Mouse (Mus musculus): ENCODE measurements around the gene Fam222b. TPM values are rescaled to one million over a fixed set of nuclear protein-coding genes. Genes with fewer than 3 reads are reported as not detected.

Fam222b gene
- polyA plus RNA-seq, 1 experiment from 2014 or later = 13.9 TPM

GRCm38 (mm10) chr11:78143520-78143919 is 49.1 kb downstream of the Fam222b start:
- no peak overlapping the region for H3K4me2 ChIP-seq
- peaks cover 40% of the 10 kb centered on the region for H3K36me3 ChIP-seq
- no peaks in the 10 kb centered on the region for H3K4me1 ChIP-seq
- H3K27me3 ChIP-seq = no peaks in the 10 kb centered on the region
- no peak overlapping the region for H3K4me3 ChIP-seq
- WGBS = 77% methylated on average over 2 of the region's 2 CpGs
- no peak overlapping the region for H3K9ac ChIP-seq
- no peaks in the 10 kb centered on the region for H3K9me3 ChIP-seq
- ATAC-seq (ENCODE audit: borderline replicate concordance, extremely low read depth, low FRiP score, low TSS enrichment) = no peak
- no peak overlapping the region for H3K27ac ChIP-seq

- H3K27ac ChIP-seq = no peak overlapping the region
- no peak overlapping the region for H3K4me2 ChIP-seq
- no peaks in the 10 kb centered on the region for H3K9me3 ChIP-seq
- 80% methylated on average over 5 of the region's 5 CpGs for WGBS
- no peak for ATAC-seq (ENCODE audit: borderline replicate concordance, extremely low read depth, low FRiP score, low TSS enrichment)
- H3K27me3 ChIP-seq = no peaks in the 10 kb centered on the region
- H3K36me3 ChIP-seq = peaks cover 62% of the 10 kb centered on the region
- no peak overlapping the region for H3K4me3 ChIP-seq
- no peaks in the 10 kb centered on the region for H3K4me1 ChIP-seq
- H3K9ac ChIP-seq = no peak overlapping the region
Observed at GRCm38 (mm10) chr11:78146168-78146567, 51.7 kb downstream of the Fam222b start.

DNA sequence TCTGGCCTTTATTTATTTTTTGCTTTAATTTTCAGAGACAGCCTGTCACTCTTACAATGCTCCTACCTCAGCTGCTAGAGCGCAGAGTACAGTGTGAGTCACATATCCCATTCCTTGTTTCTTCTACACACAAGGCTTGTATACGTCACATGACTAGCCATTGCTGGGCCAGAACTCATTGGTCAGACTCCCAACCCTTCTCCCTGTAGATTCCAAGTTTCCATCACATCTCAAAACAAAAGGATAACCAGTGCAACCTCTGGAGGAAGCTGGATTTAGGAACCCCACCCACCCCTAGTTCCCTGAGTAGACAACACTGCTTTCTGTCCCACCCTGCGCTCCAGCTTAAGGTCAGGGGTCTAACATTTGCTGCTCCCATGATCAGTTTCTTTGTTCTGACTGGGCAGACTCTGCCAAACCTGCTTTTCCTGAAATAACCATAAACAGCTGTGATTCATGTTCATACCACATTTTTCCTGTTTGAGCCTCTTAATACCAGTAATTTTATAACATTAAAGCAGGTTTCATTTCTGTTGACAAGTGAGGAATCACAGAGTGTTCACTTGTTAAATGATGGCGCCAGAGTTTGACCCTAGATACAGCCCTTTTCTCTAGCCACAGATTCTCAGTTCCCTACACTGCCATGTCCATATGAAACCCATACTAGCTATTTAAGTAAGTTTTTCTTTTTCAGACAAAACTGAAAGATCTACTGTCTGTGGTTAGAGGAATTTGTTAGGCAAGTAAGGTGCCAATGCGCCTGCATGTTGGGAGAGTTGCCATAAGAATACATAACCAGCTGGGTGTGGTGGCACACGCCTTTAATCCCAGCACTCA is 52.5 kb downstream of the Fam222b start:
- H3K4me1 ChIP-seq = peaks cover 2% of the 10 kb centered on the region
- peaks cover 64% of the 10 kb centered on the region for H3K36me3 ChIP-seq
- H3K9ac ChIP-seq = no peak overlapping the region
- no peaks in the 10 kb centered on the region for H3K9me3 ChIP-seq
- H3K4me3 ChIP-seq = no peak overlapping the region
- no peak overlapping the region for H3K4me2 ChIP-seq
- no peaks in the 10 kb centered on the region for H3K27me3 ChIP-seq
- ATAC-seq (ENCODE audit: borderline replicate concordance, extremely low read depth, low FRiP score, low TSS enrichment) = no peak
- whole genome bisulfite sequencing = 83% methylated on average over 6 of the region's 6 CpGs
- no peak overlapping the region for H3K27ac ChIP-seq

- Histone ChIP-seq H3K36me3 (peaks cover 55% of the 10 kb centered on the region), H3K27me3 (no peaks in the 10 kb centered on the region), H3K27ac (no peak overlapping the region), H3K4me2 (no peak overlapping the region), H3K9me3 (no peaks in the 10 kb centered on the region), H3K4me1 (peaks cover 33% of the 10 kb centered on the region), H3K9ac (no peak overlapping the region), H3K4me3 (no peak overlapping the region)
- WGBS = 19% methylated on average over 1 of the region's 1 CpGs
- ATAC-seq (ENCODE audit: borderline replicate concordance, extremely low read depth, low FRiP score, low TSS enrichment) = no peak
Observed at GRCm38 (mm10) chr11:78151161-78151560, 56.7 kb downstream of the Fam222b start.

- ATAC-seq (ENCODE audit: borderline replicate concordance, extremely low read depth, low FRiP score, low TSS enrichment) = peak; percentile 84
- peak overlapping the region; percentile 90 for H3K27ac ChIP-seq
- H3K4me2 ChIP-seq = 0 out of 2 replicates have a peak overlapping the region, but pooled peaks have one; percentile 6
- H3K4me3 ChIP-seq = no peak overlapping the region
- no peaks in the 10 kb centered on the region for H3K27me3 ChIP-seq
- peaks cover 33% of the 10 kb centered on the region for H3K4me1 ChIP-seq
- H3K36me3 ChIP-seq = peaks cover 58% of the 10 kb centered on the region
- WGBS = 40% methylated on average over 9 of the region's 9 CpGs
- no peaks in the 10 kb centered on the region for H3K9me3 ChIP-seq
- H3K9ac ChIP-seq = no peak overlapping the region
Observed at GRCm38 (mm10) chr11:78152299-78153231, 58.1 kb downstream of the Fam222b start.

DNA sequence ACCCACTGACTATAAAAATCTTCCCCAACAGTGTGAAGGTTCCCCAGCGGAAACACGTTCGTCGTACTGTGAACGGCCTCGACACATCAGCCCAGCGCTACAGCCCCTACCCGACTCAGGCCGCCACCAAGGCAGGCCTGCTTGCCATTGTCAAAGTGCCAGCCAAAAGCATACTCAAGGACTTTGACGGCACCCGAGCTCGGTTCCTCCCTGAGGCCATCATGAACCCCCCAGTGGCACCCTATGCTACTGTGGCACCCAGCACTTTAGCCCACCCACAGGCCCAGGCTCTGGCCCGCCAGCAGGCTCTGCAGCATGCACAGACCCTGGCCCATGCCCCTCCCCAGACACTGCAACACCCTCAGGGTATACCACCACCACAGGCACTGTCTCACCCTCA is 59.3 kb downstream of the Fam222b start:
- H3K36me3 ChIP-seq = peaks cover 70% of the 10 kb centered on the region
- H3K4me1 ChIP-seq = peaks cover 33% of the 10 kb centered on the region
- 75% methylated on average over 13 of the region's 13 CpGs for WGBS
- no peaks in the 10 kb centered on the region for H3K9me3 ChIP-seq
- H3K27ac ChIP-seq = peak overlapping the region; percentile 90
- H3K4me3 ChIP-seq = no peak overlapping the region
- H3K27me3 ChIP-seq = no peaks in the 10 kb centered on the region
- 0 out of 2 replicates have a peak, but pooled peaks have one; percentile 9 for ATAC-seq (ENCODE audit: borderline replicate concordance, extremely low read depth, low FRiP score, low TSS enrichment)
- H3K4me2 ChIP-seq = no peak overlapping the region
- 0 out of 2 replicates have a peak overlapping the region, but pooled peaks have one; percentile 4 for H3K9ac ChIP-seq

- Histone ChIP-seq H3K4me3 (no peak overlapping the region), H3K4me2 (no peak overlapping the region), H3K9ac (no peak overlapping the region), H3K36me3 (peaks cover 70% of the 10 kb centered on the region), H3K27ac (no peak overlapping the region), H3K4me1 (peaks cover 46% of the 10 kb centered on the region), H3K9me3 (no peaks in the 10 kb centered on the region), H3K27me3 (no peaks in the 10 kb centered on the region)
- no peak for ATAC-seq (ENCODE audit: borderline replicate concordance, extremely low read depth, low FRiP score, low TSS enrichment)
- 79% methylated on average over 5 of the region's 5 CpGs for WGBS
Observed at GRCm38 (mm10) chr11:78155674-78156073, 61.2 kb downstream of the Fam222b start.

DNA sequence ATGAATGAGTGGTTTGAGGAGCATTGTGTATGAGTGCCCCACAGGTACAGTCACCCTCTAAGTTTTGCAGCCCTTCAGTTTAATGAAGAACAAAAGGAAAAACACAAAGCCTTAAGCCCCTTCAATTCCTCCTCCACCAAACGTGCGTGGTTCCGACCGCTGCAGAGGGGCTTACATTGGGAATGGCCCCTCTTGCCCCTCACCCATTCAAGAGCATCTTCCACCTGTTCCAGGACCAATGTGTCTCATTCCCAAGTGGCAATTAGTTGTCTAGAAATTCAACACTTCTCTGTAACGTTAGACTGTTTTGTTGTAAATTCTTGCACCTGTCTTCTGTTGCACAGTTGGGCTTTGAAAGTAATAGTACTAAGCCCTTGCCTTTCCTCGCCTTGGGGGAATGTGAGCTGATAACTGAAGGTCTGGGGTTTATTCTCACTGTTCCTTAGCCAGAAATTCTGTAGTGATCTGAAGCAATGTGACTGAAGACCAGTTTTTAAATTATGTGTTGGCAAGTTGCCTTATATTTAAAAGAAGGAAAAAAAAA is 61.8 kb downstream of the Fam222b start:
- peaks cover 52% of the 10 kb centered on the region for H3K4me1 ChIP-seq
- H3K4me2 ChIP-seq = no peak overlapping the region
- no peak overlapping the region for H3K9ac ChIP-seq
- no peak for ATAC-seq (ENCODE audit: borderline replicate concordance, extremely low read depth, low FRiP score, low TSS enrichment)
- H3K4me3 ChIP-seq = no peak overlapping the region
- peaks cover 70% of the 10 kb centered on the region for H3K36me3 ChIP-seq
- H3K9me3 ChIP-seq = no peaks in the 10 kb centered on the region
- H3K27me3 ChIP-seq = no peaks in the 10 kb centered on the region
- no peak overlapping the region for H3K27ac ChIP-seq
- WGBS = 69% methylated on average over 6 of the region's 6 CpGs

DNA sequence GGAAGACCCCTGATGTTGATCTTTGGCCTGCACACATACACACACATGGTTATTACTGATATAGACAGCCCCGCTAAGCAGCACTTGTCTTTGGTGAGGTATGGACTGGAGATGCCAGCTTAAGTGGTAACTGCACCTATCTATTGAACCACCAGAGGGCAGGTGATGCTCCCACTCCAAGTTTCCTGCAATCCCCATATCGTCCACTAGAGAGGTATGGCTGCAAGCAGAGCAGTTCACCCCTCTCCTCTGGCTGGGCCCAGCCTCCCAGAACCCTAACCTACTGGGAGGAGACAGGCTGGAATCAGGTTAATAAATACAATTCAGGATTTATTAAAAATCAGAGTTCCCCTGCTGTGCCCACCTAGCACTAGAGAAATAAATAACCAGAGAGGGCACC is 64.6 kb downstream of the Fam222b start:
- Histone ChIP-seq H3K36me3 (peaks cover 70% of the 10 kb centered on the region), H3K27me3 (no peaks in the 10 kb centered on the region), H3K9me3 (no peaks in the 10 kb centered on the region), H3K27ac (peak overlapping the region; percentile 51; the same call in 1 of the 2 replicates), H3K4me2 (no peak overlapping the region), H3K9ac (no peak overlapping the region), H3K4me1 (peaks cover 52% of the 10 kb centered on the region), H3K4me3 (no peak overlapping the region)
- no peak for ATAC-seq (ENCODE audit: borderline replicate concordance, extremely low read depth, low FRiP score, low TSS enrichment)
- 23% methylated on average over 2 of the region's 2 CpGs for WGBS

GRCm38 (mm10) chr11:78159557-78159956 is 65.1 kb downstream of the Fam222b start:
- WGBS = 53% methylated on average over 7 of the region's 7 CpGs
- ATAC-seq (ENCODE audit: borderline replicate concordance, extremely low read depth, low FRiP score, low TSS enrichment) = no peak
- H3K4me3 ChIP-seq = no peak overlapping the region
- no peak overlapping the region for H3K9ac ChIP-seq
- H3K9me3 ChIP-seq = no peaks in the 10 kb centered on the region
- H3K4me2 ChIP-seq = no peak overlapping the region
- H3K4me1 ChIP-seq = peaks cover 47% of the 10 kb centered on the region
- H3K27ac ChIP-seq = peak overlapping the region; percentile 51; the same call in 1 of the 2 replicates
- H3K36me3 ChIP-seq = peaks cover 67% of the 10 kb centered on the region
- no peaks in the 10 kb centered on the region for H3K27me3 ChIP-seq

DNA sequence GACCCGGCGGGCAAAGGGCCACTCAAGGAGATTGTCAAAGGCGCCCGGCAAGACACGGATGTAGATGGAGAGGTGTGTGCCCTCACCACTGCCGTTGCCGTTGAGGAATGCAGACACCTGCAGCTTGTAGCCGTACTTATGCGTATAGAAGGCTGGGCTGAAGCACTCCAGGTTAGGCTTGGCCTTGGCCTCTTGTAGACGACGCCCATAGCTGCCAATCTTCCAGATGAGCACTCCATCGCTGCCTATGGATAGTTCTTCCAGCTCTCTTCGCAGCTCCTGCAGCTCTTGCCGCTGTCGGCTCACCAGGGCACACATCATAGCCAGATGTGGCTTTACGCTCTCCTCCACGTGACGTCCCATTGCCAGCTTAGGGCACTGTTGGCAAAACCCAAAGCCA is 65.7 kb downstream of the Fam222b start:
- WGBS = 67% methylated on average over 18 of the region's 18 CpGs
- no peak overlapping the region for H3K4me2 ChIP-seq
- H3K9me3 ChIP-seq = no peaks in the 10 kb centered on the region
- H3K27ac ChIP-seq = no peak overlapping the region
- ATAC-seq (ENCODE audit: borderline replicate concordance, extremely low read depth, low FRiP score, low TSS enrichment) = no peak
- peaks cover 62% of the 10 kb centered on the region for H3K36me3 ChIP-seq
- no peak overlapping the region for H3K4me3 ChIP-seq
- H3K27me3 ChIP-seq = no peaks in the 10 kb centered on the region
- H3K4me1 ChIP-seq = peaks cover 43% of the 10 kb centered on the region
- H3K9ac ChIP-seq = no peak overlapping the region
